Mouse (Mus musculus): ENCODE measurements around the gene Pik3cg. TPM values are rescaled to one million over a fixed set of nuclear protein-coding genes. Genes with fewer than 3 reads are reported as not detected.

The Pik3cg gene
- polyA plus RNA-seq (2014; fragmentation: Illumina TruSeq; extraction: RNeasy Lipid Tissue Mini Kit (QIAGEN cat#74804); ENCODE audit: low read depth, low replicate concordance) = 0.93 TPM

DNA sequence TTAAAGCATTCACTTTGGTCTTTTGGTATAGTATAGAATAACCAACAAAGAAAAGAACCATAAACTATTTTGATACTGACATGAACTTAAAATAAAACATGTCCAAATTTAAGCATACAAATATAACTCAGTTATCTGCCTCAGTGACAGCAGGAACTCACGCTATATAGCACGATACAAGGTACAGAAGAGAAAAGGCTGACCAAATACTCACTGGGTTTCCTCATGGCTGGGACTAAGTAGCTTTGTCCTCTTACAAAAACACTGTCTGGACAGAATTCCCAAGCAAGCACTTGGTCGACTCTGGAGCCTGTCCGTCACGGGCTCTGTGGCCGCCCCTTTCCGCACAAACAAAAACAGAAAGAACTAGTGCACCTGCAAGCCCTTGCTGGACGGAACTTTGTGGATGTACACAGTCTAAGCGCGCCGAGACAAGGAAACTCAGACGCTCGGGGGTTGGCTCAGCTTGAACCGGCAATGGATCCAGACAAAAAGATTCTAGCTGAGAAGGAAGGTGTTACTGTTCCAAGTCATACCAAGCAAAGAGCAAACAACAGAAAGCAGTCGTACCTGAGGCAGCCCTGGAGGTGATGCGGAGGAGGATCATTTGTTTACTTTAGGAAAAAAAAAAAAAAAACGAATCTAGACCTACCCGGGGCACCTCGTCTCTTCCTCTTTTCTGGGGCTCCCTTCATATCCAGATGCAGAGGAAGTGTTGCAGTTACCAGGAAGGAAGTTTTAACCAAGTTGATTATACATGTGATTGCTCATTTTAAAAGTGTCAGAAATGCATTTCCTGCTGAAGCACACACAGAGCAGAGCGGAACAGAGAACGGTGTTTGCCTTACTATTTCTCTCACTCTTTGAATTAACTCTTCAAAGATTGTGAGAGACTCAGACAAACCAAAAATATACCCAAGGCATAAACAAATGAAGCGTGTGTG lies at the start of gene Pik3cg:
Pik3cg (minus strand) TSS at position 712 of the 944 bp plus-strand sequence.

Other genes with a start within 250 kb of the Pik3cg start
- 12.9 TPM for gene Prkar2b, start 147.4 kb downstream of the Pik3cg start, polyA plus RNA-seq (2014; fragmentation: Illumina TruSeq; extraction: RNeasy Lipid Tissue Mini Kit (QIAGEN cat#74804); ENCODE audit: low read depth, low replicate concordance)
- gene Ccdc71l, start 170.0 kb upstream of the Pik3cg start, polyA plus RNA-seq (2014; fragmentation: Illumina TruSeq; extraction: RNeasy Lipid Tissue Mini Kit (QIAGEN cat#74804); ENCODE audit: low read depth, low replicate concordance) = 15.2 TPM

Data from kidney, adult 10 weeks (tissue).